Mouse (Mus musculus) R1 (cell line): ENCODE results near the gene Eqtn.

Experiments used
- DNase-seq: peaks from one replicate; pipeline ENCODE4 v3.0.0-alpha.2; 2018; ENCODE audit warnings: low read depth, low spot score

The Eqtn gene

DNA sequence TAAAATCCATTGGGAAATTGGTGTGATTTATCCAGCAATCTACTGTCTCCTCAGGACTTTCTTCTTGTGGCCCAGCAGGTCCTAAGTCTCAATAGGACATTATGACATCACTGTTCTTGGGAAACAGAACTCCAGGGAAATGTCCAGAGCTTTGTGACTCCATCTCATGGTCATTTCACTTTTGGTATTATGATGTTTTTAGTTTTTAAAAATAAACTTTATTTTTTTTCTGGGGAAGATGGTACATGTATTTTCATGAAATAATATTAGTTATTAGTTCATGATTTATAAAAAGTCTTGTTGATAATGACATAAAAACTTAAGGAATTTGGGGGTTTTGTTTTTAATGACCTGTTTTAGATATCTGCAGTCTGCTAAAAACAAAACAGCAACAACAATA is at the start of gene Eqtn:
Gene Eqtn, minus strand, starts transcription at position 101 of the 400 bp plus-strand sequence.
- DNase-seq: no peak

DNA sequence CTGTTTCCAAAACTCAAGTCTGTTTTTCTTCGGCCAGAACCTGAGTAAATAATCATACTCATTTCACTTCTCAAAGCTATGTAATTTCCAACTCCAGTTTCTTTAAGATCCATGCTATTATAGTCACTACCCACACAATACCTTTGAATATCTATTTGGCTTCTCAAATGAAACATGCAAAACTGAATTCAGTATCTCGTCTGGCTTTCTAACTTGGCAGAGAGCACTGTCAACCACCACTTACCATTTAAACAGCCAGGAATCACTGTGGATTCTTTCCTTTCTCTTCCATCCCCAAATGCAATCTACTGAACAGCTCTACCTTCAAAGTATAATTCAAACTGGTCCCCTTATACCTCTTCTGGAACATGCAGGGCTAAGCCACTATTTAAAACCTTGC is 44.7 kb upstream of the Eqtn start:
- DNase-seq: no peak

DNA sequence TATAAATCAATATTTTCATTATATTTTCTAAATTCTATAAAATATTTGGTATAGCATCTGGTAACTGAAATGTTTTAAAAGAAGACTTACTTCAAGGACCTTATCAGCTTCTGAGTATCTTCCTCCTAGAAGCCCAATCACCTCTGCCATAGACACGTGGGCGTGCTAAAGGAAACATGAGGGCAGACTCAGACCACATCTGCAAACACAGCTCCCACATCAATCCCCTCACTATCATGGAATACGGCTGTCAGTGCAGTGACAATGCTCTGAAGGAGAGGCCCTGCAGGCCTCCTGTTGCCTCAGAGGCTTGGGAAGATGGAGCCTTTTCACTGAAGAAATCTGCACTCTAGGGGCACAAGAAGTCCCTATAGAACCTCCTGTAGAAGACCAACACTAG is 24.1 kb upstream of the Eqtn start:
- DNase-seq: no peak

DNA sequence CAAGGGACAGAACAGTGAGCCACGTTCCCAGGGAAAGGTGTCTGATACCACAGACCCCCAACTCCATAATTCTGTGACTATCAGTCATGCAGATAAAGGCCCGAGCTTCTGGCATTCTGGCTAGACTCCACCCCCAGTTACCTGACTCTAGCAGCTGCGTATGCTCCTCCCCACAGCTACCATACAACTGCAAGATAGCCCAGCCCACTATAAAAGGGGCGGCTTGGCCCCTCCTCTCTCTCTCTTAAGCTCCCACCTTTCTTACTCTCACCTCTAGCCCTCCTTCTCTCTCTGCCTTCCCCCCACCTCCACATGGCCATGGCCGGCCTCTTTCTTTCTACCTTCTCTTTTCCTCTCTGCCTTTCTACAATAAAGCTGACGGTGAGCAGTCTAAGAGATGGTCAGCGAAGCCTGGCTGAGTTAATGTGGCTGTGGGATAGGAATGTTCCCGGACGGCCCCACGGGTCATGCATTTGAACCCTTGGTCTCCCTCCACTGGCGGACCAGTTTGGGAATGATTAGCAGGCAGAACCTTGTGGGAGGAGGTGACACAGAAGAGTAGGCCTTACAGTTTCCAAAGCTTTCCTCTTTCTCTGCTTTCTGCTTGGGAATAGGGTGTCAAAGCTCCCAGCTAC is 12.7 kb upstream of the Eqtn start:
- peak; percentile 91 for DNase-seq

DNA sequence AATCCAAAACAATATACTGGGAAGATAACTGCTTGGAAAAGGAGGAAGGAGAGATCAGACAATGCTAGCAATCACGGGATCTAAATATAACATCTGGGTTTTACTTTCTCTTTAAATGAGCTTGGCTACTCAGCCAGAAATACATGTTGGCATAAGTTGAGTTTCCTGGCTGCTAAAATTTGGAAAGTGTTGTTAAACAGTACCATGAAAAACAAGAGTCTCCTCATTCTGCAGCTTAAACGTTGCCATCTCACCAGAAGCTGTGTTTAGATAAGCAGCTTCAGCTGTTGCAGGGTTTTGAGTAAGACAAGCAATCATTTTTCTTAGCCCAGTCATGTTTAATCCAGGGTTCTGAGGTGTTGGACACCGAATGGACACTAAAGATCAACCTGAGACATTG is 26.9 kb downstream of the Eqtn start:
- DNase-seq: no peak

DNA sequence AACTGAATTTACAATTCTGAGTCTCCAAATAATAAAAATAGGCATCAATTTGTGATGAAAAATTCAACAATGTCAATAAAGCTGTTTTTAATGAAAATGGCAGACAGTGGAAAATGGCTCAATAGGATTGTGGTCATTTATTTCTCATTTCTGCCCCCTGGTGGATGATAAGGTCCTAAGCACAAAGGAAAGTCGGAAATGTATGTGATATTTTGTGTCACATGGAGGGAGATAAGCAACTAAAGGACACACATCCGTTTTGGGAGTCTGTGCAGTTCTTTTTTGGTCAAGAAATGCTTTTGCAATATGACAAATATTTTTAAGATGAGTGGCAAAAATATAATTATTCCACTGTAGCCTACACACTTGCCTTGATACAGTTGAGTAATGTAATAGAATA is 27.9 kb downstream of the Eqtn start:
- DNase-seq: peak; percentile 63
